Mouse (Mus musculus): ENCODE measurements around the gene Antxrl. TPM values are rescaled to one million over a fixed set of nuclear protein-coding genes. Genes with fewer than 3 reads are reported as not detected.

Gene Antxrl
- polyA plus RNA-seq, 1 experiment, result 0.01 TPM

GRCm38 (mm10) chr14:34071665-34072064, 19.2 kb downstream of the Antxrl start:
- TF ChIP-seq GATA1 (IDR thresholded peaks at IDR 0.05; ENCODE audit: low read length) (no peak), TAL1 (IDR thresholded peaks at IDR 0.05; ENCODE audit: low read length) (no peak)
- H3K4me3 ChIP-seq (replicated peaks), result no peak overlapping the region
- H3K4me1 ChIP-seq (ENCODE audit: control insufficient read depth), result no peaks in the 10 kb centered on the region
- no peaks in the 10 kb centered on the region for H3K27me3 ChIP-seq (ENCODE audit: control insufficient read depth)
- no peaks in the 10 kb centered on the region for H3K9me3 ChIP-seq (ENCODE audit: control insufficient read depth, low read length)
- no peaks in the 10 kb centered on the region for H3K36me3 ChIP-seq (ENCODE audit: control insufficient read depth)

- Histone ChIP-seq H3K9me3 (ENCODE audit: control insufficient read depth, low read length) (no peaks in the 10 kb centered on the region), H3K36me3 (ENCODE audit: control insufficient read depth) (no peaks in the 10 kb centered on the region), H3K27me3 (ENCODE audit: control insufficient read depth) (no peaks in the 10 kb centered on the region), H3K4me3 (replicated peaks) (no peak overlapping the region), H3K4me1 (ENCODE audit: control insufficient read depth) (no peaks in the 10 kb centered on the region)
- TF ChIP-seq GATA1 (IDR thresholded peaks at IDR 0.05; ENCODE audit: low read length) (no peak), TAL1 (IDR thresholded peaks at IDR 0.05; ENCODE audit: low read length) (no peak)
Measured at GRCm38 (mm10) chr14:34075346-34075745, 22.8 kb downstream of the Antxrl start.

DNA sequence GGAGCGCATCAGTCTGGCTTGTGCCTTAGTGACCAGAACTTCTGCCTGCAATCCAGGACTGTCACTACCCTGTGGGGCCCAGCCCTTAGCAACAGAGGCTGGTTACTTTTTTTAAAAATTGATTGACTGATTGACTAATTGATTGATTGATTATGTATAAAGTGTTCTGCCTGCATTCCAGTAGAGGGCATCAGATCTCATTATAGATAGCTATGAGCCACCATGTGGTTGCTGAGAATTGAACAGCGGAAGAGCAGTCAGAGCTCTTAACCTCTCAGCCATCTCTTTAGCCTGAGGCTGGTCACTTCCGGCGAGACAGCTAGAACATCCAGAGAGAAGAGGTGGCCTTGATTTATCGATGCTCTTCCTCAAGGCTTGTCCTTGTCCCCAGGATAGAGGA, 24.7 kb downstream of the Antxrl start:
- Histone ChIP-seq H3K27me3 (ENCODE audit: control insufficient read depth) (no peaks in the 10 kb centered on the region), H3K4me3 (replicated peaks) (no peak overlapping the region), H3K4me1 (ENCODE audit: control insufficient read depth) (no peaks in the 10 kb centered on the region), H3K9me3 (ENCODE audit: control insufficient read depth, low read length) (no peaks in the 10 kb centered on the region), H3K36me3 (ENCODE audit: control insufficient read depth) (no peaks in the 10 kb centered on the region)
- TF ChIP-seq TAL1 (IDR thresholded peaks at IDR 0.05; ENCODE audit: low read length) (no peak), GATA1 (IDR thresholded peaks at IDR 0.05; ENCODE audit: low read length) (no peak)

DNA sequence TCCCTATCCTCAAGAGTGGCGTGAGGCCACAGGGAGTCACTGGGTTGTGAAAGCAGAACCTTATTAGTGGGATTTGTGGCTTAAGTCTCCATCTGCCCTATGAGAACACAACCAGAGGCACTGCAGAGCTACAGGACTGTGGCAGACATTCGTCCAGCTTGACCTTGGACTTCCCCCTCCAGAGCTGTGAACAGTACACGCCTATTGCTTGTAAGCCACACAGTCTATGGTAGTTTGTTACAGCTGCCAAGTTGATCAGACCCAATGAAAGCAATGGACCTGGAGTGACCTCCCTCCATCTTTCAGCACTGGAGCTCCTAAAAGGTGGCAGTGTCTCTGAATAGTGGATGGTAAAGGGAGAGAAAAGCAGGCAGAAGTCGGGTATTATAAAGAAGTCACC, 25.8 kb downstream of the Antxrl start:
- H3K36me3 ChIP-seq (ENCODE audit: control insufficient read depth), result no peaks in the 10 kb centered on the region
- TF ChIP-seq TAL1 (IDR thresholded peaks at IDR 0.05; ENCODE audit: low read length) (no peak), GATA1 (IDR thresholded peaks at IDR 0.05; ENCODE audit: low read length) (no peak)
- H3K4me3 ChIP-seq (replicated peaks), result no peak overlapping the region
- no peaks in the 10 kb centered on the region for H3K4me1 ChIP-seq (ENCODE audit: control insufficient read depth)
- H3K9me3 ChIP-seq (ENCODE audit: control insufficient read depth, low read length), result no peaks in the 10 kb centered on the region
- H3K27me3 ChIP-seq (ENCODE audit: control insufficient read depth), result no peaks in the 10 kb centered on the region

GRCm38 (mm10) chr14:34080321-34080997, 28.0 kb downstream of the Antxrl start:
- no peak for TF ChIP-seq TAL1 (IDR thresholded peaks at IDR 0.05; ENCODE audit: low read length)
- no peak for TF ChIP-seq GATA1 (IDR thresholded peaks at IDR 0.05; ENCODE audit: low read length)
- no peaks in the 10 kb centered on the region for H3K36me3 ChIP-seq (ENCODE audit: control insufficient read depth)
- no peaks in the 10 kb centered on the region for H3K27me3 ChIP-seq (ENCODE audit: control insufficient read depth)
- H3K9me3 ChIP-seq (ENCODE audit: control insufficient read depth, low read length), result no peaks in the 10 kb centered on the region
- no peak overlapping the region for H3K4me3 ChIP-seq (replicated peaks)
- H3K4me1 ChIP-seq (ENCODE audit: control insufficient read depth), result no peaks in the 10 kb centered on the region

GRCm38 (mm10) chr14:34085731-34086130, 33.2 kb downstream of the Antxrl start, which contains the start of gene Anxa8:
TSS of gene Anxa8 (plus strand) at chr14:34085981.
- no peak within 1 kb of the TSS for H3K4me3 ChIP-seq (replicated peaks)
- TF ChIP-seq TAL1 (IDR thresholded peaks at IDR 0.05; ENCODE audit: low read length), result no peak
- TF ChIP-seq GATA1 (IDR thresholded peaks at IDR 0.05; ENCODE audit: low read length), result no peak
- no peaks in the 10 kb centered on the region for H3K27me3 ChIP-seq (ENCODE audit: control insufficient read depth)
- H3K4me1 ChIP-seq (ENCODE audit: control insufficient read depth), result no peaks in the 10 kb centered on the region
- no peaks in the 10 kb centered on the region for H3K9me3 ChIP-seq (ENCODE audit: control insufficient read depth, low read length)
- H3K36me3 ChIP-seq (ENCODE audit: control insufficient read depth), result no peaks in the 10 kb centered on the region

DNA sequence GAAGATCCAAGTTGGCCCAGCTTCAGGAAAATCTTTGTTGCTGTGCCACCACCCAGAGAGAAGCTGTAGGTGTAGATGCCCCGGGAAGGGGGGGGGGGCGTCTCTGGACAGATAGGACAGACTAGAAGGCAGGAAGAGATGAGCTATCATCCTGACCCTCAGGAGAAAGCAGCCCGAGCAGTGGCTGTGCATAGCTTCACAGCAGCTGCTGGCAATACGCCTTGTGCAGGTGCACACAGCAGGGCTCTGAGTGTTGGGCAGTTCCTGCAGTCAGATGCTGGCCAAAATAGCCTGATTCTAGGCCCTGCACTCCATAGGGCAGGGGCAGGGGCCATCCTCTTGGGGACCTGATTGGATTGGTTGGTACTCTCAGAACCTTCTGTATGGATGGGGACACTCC, 34.3 kb downstream of the Antxrl start:
- H3K36me3 ChIP-seq (ENCODE audit: control insufficient read depth), result no peaks in the 10 kb centered on the region
- TF ChIP-seq GATA1 (IDR thresholded peaks at IDR 0.05; ENCODE audit: low read length), result no peak
- TF ChIP-seq TAL1 (IDR thresholded peaks at IDR 0.05; ENCODE audit: low read length), result no peak
- no peaks in the 10 kb centered on the region for H3K9me3 ChIP-seq (ENCODE audit: control insufficient read depth, low read length)
- no peak overlapping the region for H3K4me3 ChIP-seq (replicated peaks)
- H3K27me3 ChIP-seq (ENCODE audit: control insufficient read depth), result no peaks in the 10 kb centered on the region
- H3K4me1 ChIP-seq (ENCODE audit: control insufficient read depth), result no peaks in the 10 kb centered on the region

DNA sequence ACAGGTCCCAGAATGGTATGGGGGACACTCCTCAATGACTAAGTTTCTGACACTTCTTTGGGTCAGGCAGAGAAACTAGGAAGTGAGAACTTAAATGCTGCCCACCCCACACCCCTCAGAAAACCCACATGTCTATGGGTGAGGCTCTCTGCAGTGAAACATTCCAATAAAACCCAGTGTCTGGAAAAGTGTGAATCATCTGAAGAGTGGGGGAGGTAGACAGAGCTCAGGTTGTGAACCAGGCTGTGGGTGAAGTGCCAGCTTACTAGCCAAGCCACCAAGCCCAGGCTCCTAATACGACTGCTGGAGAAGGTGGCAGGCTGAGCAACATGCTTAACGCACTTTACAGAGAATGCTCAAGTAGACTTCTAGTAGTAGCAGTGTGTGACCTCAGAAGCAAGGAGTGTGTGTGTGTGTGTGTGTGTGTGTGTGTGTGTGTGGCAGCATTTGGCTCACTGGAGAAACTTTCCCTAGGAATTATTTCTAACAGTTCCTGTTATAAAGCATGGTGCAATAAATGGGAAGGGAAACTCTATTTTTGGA, 35.4 kb downstream of the Antxrl start:
- H3K27me3 ChIP-seq (ENCODE audit: control insufficient read depth), result no peaks in the 10 kb centered on the region
- H3K4me1 ChIP-seq (ENCODE audit: control insufficient read depth), result no peaks in the 10 kb centered on the region
- no peaks in the 10 kb centered on the region for H3K9me3 ChIP-seq (ENCODE audit: control insufficient read depth, low read length)
- no peaks in the 10 kb centered on the region for H3K36me3 ChIP-seq (ENCODE audit: control insufficient read depth)
- no peak overlapping the region for H3K4me3 ChIP-seq (replicated peaks)
- TF ChIP-seq GATA1 (IDR thresholded peaks at IDR 0.05; ENCODE audit: low read length) (no peak), TAL1 (IDR thresholded peaks at IDR 0.05; ENCODE audit: low read length) (no peak)

GRCm38 (mm10) chr14:34089796-34090195, 37.3 kb downstream of the Antxrl start:
- no peaks in the 10 kb centered on the region for H3K4me1 ChIP-seq (ENCODE audit: control insufficient read depth)
- H3K27me3 ChIP-seq (ENCODE audit: control insufficient read depth), result no peaks in the 10 kb centered on the region
- no peak for TF ChIP-seq TAL1 (IDR thresholded peaks at IDR 0.05; ENCODE audit: low read length)
- TF ChIP-seq GATA1 (IDR thresholded peaks at IDR 0.05; ENCODE audit: low read length), result no peak
- no peaks in the 10 kb centered on the region for H3K9me3 ChIP-seq (ENCODE audit: control insufficient read depth, low read length)
- H3K36me3 ChIP-seq (ENCODE audit: control insufficient read depth), result no peaks in the 10 kb centered on the region
- H3K4me3 ChIP-seq (replicated peaks), result no peak overlapping the region

Data from erythroblast, embryonic 14.5 days (primary cell).